Mouse (Mus musculus) intestine, postnatal 0 days (tissue): ENCODE results near the gene Fgf11. TPM values are rescaled to one million over a fixed set of nuclear protein-coding genes. Genes with fewer than 3 reads are reported as not detected.

ENCODE experiments used
- ATAC-seq: fragments of 200-750 bp; cut with Nextera tagmentation; 2 replicates; pipeline ENCODE4 v1.8.0; 2017; ENCODE audit warnings: mild to moderate bottlenecking, moderate TSS enrichment, moderate library complexity
- H3K27ac ChIP-seq: fragments of 300-500 bp; sonication (generic); 2 replicates; pipeline ENCODE4 v1.5.1; 2014; ENCODE audit warnings: mild to moderate bottlenecking, low read depth, low read length, moderate library complexity
- H3K27me3 ChIP-seq: fragments of 300-500 bp; sonication (generic); replicated peaks from 2 replicates; pipeline ENCODE4 v1.6.1; 2014; ENCODE audit warnings: low read length, mixed read lengths; ENCODE audit not compliant: control insufficient read depth, insufficient read depth
- H3K36me3 ChIP-seq: fragments of 300-500 bp; sonication (generic); 2 replicates; pipeline ENCODE4 v1.6.1; 2014; ENCODE audit warnings: mild to moderate bottlenecking, moderate library complexity; ENCODE audit not compliant: control insufficient read depth, insufficient read depth
- H3K4me1 ChIP-seq: fragments of 300-500 bp; sonication (generic); replicated peaks from 2 replicates; pipeline ENCODE4 v1.6.1; 2014; ENCODE audit warnings: antibody characterized with exemption, low read length, mixed read lengths; ENCODE audit not compliant: control insufficient read depth, insufficient read depth
- H3K4me2 ChIP-seq: fragments of 300-500 bp; sonication (generic); replicated peaks from 2 replicates; pipeline ENCODE4 v1.6.1; 2014; ENCODE audit warnings: low read depth, mild to moderate bottlenecking, moderate library complexity
- H3K4me3 ChIP-seq: fragments of 300-500 bp; sonication (generic); 2 replicates; pipeline ENCODE4 v1.5.1; 2014; ENCODE audit warnings: low read depth, low read length
- H3K9ac ChIP-seq: fragments of 300-500 bp; sonication (generic); 2 replicates; pipeline ENCODE4 v1.6.1; 2014; ENCODE audit warnings: mild to moderate bottlenecking, low read depth, low read length
- H3K9me3 ChIP-seq: fragments of 300-500 bp; sonication (generic); 2 replicates; pipeline ENCODE4 v1.6.1; 2016; ENCODE audit warnings: mixed run types; ENCODE audit not compliant: control insufficient read depth
- CTCF ChIP-seq: sonication (generic); IDR thresholded peaks from 2 replicates; pipeline ENCODE4 v1.5.1; 2016; ENCODE audit warnings: low read depth, mild to moderate bottlenecking, control low read depth, antibody characterized with exemption, moderate library complexity
- WGBS: fragments of 180-500 bp; shearing (Covaris S2); extraction: QIAGEN DNeasy Blood & Tissue Kit; methylation state at CpG from one replicate; pipeline ENCODE4 v1.1.7; 2014; 5-methylcytosine and 5-hydroxymethylcytosine counted together
- polyA plus RNA-seq: library from polyadenylated mRNA; unstranded; fragments of >200 nt; fragmentation: Nextera tagmentation; extraction: Ambion mirVana; gene quantifications from 2 replicates; pipeline ENCODE4 v1.2.1, GENCODE M21; 2015

Gene Fgf11
- polyA plus RNA-seq, 1 experiment from 2014 or later: 0.18 TPM

DNA sequence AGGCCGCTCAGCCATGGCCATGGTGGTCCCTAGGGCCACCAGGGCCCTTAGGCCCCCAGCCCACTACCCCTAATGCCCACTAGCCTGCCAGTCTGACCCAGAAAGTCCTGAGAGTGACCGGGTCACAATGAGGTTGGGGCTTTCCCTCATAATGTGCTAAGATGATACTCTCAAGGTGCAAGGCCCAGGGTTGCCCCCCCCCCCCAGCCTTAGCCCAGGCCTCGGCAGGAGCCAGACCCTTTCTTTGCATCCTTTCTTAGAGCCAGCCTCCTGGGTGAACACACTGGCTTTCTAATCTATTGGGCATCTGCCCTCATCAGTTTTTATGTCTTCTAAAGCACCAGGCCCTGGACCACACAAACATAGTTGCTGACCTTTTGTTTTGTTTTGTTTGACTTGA is 20.4 kb upstream of the Fgf11 start, which contains the start of gene Spem1:
Gene Spem1 (minus strand): TSS at position 101 of the 400 bp plus-strand sequence.
- no peak for ATAC-seq
- Histone ChIP-seq H3K36me3 (peaks cover 15% of the 10 kb centered on the region; the same call in 1 of the 2 replicates), H3K9me3 (no peaks in the 10 kb centered on the region), H3K4me1 (no peaks in the 10 kb centered on the region), H3K9ac (no peak within 1 kb of the TSS), H3K27ac (no peak within 1 kb of the TSS), H3K4me2 (no peak within 1 kb of the TSS), H3K4me3 (no peak within 1 kb of the TSS), H3K27me3 (no peaks in the 10 kb centered on the region)
- WGBS: 81% methylated on average over 3 of the region's 3 CpGs
- no peak for TF ChIP-seq CTCF

DNA sequence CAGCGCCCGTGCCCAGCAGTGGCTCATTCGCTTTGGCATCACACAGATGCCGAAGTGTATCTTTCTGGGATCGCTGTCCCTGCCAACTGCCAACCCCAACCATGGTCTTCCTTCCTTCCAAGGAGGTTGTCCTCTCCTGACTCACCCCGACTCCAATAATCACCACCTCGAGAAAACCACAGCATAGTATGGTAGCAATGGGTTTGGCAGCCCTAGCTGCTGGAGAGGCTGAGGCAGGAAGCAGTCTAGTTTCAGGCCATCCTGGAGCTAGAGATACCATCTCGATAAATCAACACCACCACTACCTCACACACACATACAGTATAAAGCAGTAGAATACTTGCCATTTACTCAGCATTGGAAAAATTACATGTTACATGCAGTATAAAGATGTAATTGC is 17.2 kb upstream of the Fgf11 start:
- H3K9me3 ChIP-seq: no peaks in the 10 kb centered on the region
- no peak for ATAC-seq

DNA sequence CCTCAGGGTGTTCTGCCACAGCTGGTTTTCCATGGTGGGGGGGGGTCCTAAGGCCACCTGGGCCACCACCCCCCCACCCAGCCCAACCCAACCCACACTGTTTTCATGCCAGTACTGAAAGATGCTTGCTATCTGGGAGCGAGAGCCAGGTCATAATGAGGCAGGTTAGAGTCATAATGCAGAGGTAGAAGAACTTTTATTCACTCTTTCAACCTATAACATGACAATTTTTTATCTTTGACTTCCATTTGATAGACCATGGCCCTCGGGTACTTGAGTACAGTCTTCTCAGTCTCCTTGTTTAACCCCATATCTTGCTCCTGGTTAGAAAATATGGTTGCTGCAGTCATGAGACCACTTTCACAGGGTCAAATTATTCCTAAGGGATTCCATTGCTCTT is 16.7 kb upstream of the Fgf11 start, which contains the start of gene Spem2:
Gene Spem2 (minus strand): TSS at position 101 of the 400 bp plus-strand sequence.
- Histone ChIP-seq H3K9me3 (no peaks in the 10 kb centered on the region), H3K4me2 (no peak within 1 kb of the TSS), H3K4me3 (no peak within 1 kb of the TSS), H3K27ac (no peak within 1 kb of the TSS), H3K4me1 (no peaks in the 10 kb centered on the region), H3K27me3 (no peaks in the 10 kb centered on the region), H3K9ac (no peak within 1 kb of the TSS), H3K36me3 (no peaks in the 10 kb centered on the region)
- TF ChIP-seq CTCF: no peak
- ATAC-seq: no peak
- 83% methylated on average over 2 of the region's 2 CpGs for WGBS

More for the DNA sequence above, 17.2 kb upstream of the Fgf11 start:
- H3K27ac ChIP-seq: no peak overlapping the region
- H3K27me3 ChIP-seq: no peaks in the 10 kb centered on the region
- no peaks in the 10 kb centered on the region for H3K4me1 ChIP-seq
- H3K4me3 ChIP-seq: no peak overlapping the region
- no peak for TF ChIP-seq CTCF
- no peak overlapping the region for H3K9ac ChIP-seq
- 91% methylated on average over 8 of the region's 8 CpGs for WGBS
- no peaks in the 10 kb centered on the region for H3K36me3 ChIP-seq
- H3K4me2 ChIP-seq: no peak overlapping the region

DNA sequence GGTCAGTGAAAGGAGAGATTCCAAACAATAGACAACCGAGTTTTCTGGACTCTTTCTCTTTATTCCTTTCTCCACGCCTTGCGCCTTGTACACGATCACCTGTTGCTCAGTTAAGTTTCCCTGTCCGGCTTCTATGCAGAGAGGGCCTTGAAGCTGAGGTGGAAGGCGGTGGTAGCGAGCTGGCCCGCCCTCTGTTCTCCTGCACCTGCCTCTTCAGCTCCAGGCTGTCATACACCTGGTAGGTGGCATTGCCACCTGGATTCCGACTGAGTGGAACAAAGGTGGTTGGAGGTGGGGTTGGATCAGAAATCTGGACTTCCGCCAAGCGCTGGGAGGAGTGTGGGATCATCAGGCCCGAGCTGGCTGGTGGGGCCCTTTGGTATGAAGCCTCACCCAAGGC is 14.9 kb upstream of the Fgf11 start:
- H3K9ac ChIP-seq: no peak overlapping the region
- no peak overlapping the region for H3K4me3 ChIP-seq
- no peak overlapping the region; the same call in 1 of the 2 replicates for H3K4me2 ChIP-seq
- no peaks in the 10 kb centered on the region for H3K4me1 ChIP-seq
- 60% methylated on average over 12 of the region's 12 CpGs for WGBS
- H3K27ac ChIP-seq: no peak overlapping the region
- H3K27me3 ChIP-seq: no peaks in the 10 kb centered on the region
- peak; percentile 85 for ATAC-seq
- H3K9me3 ChIP-seq: no peaks in the 10 kb centered on the region
- H3K36me3 ChIP-seq: no peaks in the 10 kb centered on the region
- TF ChIP-seq CTCF: no peak

DNA sequence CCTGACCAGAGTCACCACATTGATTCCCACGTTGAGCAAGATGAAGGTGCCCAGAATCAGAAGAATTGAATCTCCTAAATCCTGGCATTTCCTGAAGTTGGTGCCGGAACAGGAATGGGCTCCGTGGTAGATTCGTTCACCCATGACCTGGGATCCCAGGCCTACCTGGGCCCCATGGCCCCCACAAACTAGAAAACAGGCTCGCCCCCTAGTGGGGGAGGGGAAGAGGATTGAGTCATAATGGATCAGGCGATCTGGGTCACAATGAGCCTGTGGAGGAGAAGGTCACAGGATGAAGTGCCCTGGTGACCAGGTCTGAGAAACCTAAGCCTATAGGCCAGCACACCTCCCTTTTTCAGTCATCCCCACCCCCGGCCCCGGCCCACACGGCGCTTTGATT is 13.5 kb upstream of the Fgf11 start, which contains the start of gene Gm39566:
Gene Gm39566 (minus strand): TSS at position 144 of the 400 bp plus-strand sequence.
- Histone ChIP-seq H3K27ac (no peak within 1 kb of the TSS), H3K4me1 (no peaks in the 10 kb centered on the region), H3K27me3 (no peaks in the 10 kb centered on the region), H3K4me2 (no peak within 1 kb of the TSS), H3K9me3 (no peaks in the 10 kb centered on the region), H3K9ac (no peak within 1 kb of the TSS), H3K4me3 (no peak within 1 kb of the TSS), H3K36me3 (no peaks in the 10 kb centered on the region)
- TF ChIP-seq CTCF: no peak
- ATAC-seq: no peak
- 59% methylated on average over 10 of the region's 10 CpGs for WGBS

DNA sequence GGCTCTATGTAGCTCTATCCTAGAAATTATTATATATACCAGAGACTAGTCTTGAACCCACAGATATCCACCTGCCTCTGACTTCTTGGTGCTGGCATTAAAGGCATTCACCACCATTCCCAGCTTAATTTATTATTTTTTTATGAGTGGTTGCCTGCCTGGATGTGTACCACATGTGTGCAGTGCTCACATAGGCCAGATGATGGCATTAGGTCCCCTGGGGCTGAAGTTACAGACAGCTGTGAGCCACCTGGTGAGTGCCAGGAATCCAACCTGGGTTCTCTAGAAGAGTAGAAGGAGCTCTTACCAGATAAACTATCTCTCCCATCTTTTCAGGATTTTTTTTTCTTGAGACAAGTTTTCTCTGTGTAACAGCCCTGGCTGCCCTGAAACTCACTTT is 8.6 kb upstream of the Fgf11 start:
- Histone ChIP-seq H3K36me3 (no peaks in the 10 kb centered on the region), H3K27me3 (no peaks in the 10 kb centered on the region), H3K27ac (no peak overlapping the region), H3K9ac (no peak overlapping the region), H3K9me3 (no peaks in the 10 kb centered on the region), H3K4me1 (no peaks in the 10 kb centered on the region), H3K4me2 (no peak overlapping the region), H3K4me3 (no peak overlapping the region)
- no peak for ATAC-seq
- 0 out of 2 replicates have a peak, but pooled peaks have one; percentile 16 for TF ChIP-seq CTCF

DNA sequence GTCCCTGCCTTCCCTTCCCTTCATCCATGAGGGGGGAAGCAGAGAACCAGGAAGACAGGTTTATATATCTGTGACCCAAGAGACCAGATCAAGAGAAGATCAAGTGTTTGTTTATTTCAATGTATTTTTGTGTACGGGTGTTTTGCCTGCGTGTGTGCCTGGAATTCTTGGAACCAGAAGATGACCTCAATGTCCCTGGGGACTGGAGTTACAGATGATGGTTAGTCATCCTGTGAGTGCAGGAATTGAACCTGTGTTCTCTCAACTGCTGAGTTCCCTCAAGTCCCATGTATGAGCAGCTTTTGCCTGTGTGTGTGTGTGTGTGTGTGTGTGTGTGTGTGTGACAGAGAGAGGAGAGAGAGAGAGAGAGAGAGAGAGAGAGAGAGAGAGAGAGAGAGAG is 6.0 kb upstream of the Fgf11 start:
- no peak overlapping the region for H3K9ac ChIP-seq
- H3K4me1 ChIP-seq: no peaks in the 10 kb centered on the region
- H3K27ac ChIP-seq: no peak overlapping the region
- no peaks in the 10 kb centered on the region for H3K36me3 ChIP-seq
- H3K9me3 ChIP-seq: no peaks in the 10 kb centered on the region
- no peak for TF ChIP-seq CTCF
- no peaks in the 10 kb centered on the region for H3K27me3 ChIP-seq
- no peak for ATAC-seq
- no peak overlapping the region for H3K4me2 ChIP-seq
- 55% methylated on average over 2 of the region's 2 CpGs for WGBS
- H3K4me3 ChIP-seq: no peak overlapping the region
